Mouse (Mus musculus) midbrain, embryonic 14.5 days (tissue): Measurements from ENCODE around the gene Rbm20. TPM values are rescaled to one million over a fixed set of nuclear protein-coding genes. Genes with fewer than 3 reads are reported as not detected.
A peak's percentile ranks its signal among the peaks of the same experiment; 100 is the strongest.

Source experiments
- ATAC-seq: fragments of 200-750 bp; cut with Nextera tagmentation; 2 replicates; pipeline ENCODE4 v1.8.0; 2017; ENCODE audit warnings: moderate number of reproducible peaks, moderate library complexity; ENCODE audit not compliant: low FRiP score, low TSS enrichment
- DNase-seq: peaks from one replicate; pipeline ENCODE4 v3.0.0-alpha.2; 2015
- H3K27ac ChIP-seq: fragments of 300-500 bp; sonication (generic); replicated peaks from 2 replicates; pipeline ENCODE4 v1.5.1; 2014; ENCODE audit warnings: mild to moderate bottlenecking, low read depth, low read length, moderate library complexity
- H3K27me3 ChIP-seq: fragments of 300-500 bp; sonication (generic); 2 replicates; pipeline ENCODE4 v1.6.1; 2014; ENCODE audit warnings: low read length, control low read depth, mixed read lengths; ENCODE audit not compliant: control insufficient read depth, insufficient read depth
- H3K36me3 ChIP-seq: fragments of 300-500 bp; sonication (generic); 2 replicates; pipeline ENCODE4 v1.6.1; 2014; ENCODE audit warnings: low read length, control low read depth; ENCODE audit not compliant: control insufficient read depth, insufficient read depth
- H3K4me1 ChIP-seq: fragments of 300-500 bp; sonication (generic); 2 replicates; pipeline ENCODE4 v1.6.1; 2014; ENCODE audit warnings: mild to moderate bottlenecking, antibody characterized with exemption, low read length, control low read depth; ENCODE audit not compliant: control insufficient read depth, insufficient read depth
- H3K4me2 ChIP-seq: fragments of 300-500 bp; sonication (generic); 2 replicates; pipeline ENCODE4 v1.6.1; 2014; ENCODE audit warnings: mild to moderate bottlenecking, low read length, moderate library complexity
- H3K4me3 ChIP-seq: fragments of 300-500 bp; sonication (generic); replicated peaks from 2 replicates; pipeline ENCODE4 v1.5.1; 2014; ENCODE audit warnings: low read depth, low read length
- H3K9ac ChIP-seq: fragments of 300-500 bp; sonication (generic); replicated peaks from 2 replicates; pipeline ENCODE4 v1.6.1; 2014; ENCODE audit warnings: mild to moderate bottlenecking, low read length, moderate library complexity
- H3K9me3 ChIP-seq: fragments of 300-500 bp; sonication (generic); 2 replicates; pipeline ENCODE4 v1.6.1; 2016; ENCODE audit warnings: low read length, control low read depth, mixed read lengths; ENCODE audit not compliant: control insufficient read depth
- WGBS: fragments of 180-500 bp; shearing (Covaris S2); extraction: QIAGEN DNeasy Blood & Tissue Kit; methylation state at CpG from one replicate; pipeline ENCODE4 v1.1.7; 2014; 5-methylcytosine and 5-hydroxymethylcytosine counted together
- polyA plus RNA-seq: library from polyadenylated mRNA; unstranded; fragments of >200 nt; fragmentation: Nextera tagmentation; extraction: Ambion mirVana; gene quantifications from 2 replicates; pipeline ENCODE4 v1.2.1, GENCODE M21; 2014

The Rbm20 gene
- polyA plus RNA-seq, 1 experiment from 2014 or later, result 0.61 TPM

DNA sequence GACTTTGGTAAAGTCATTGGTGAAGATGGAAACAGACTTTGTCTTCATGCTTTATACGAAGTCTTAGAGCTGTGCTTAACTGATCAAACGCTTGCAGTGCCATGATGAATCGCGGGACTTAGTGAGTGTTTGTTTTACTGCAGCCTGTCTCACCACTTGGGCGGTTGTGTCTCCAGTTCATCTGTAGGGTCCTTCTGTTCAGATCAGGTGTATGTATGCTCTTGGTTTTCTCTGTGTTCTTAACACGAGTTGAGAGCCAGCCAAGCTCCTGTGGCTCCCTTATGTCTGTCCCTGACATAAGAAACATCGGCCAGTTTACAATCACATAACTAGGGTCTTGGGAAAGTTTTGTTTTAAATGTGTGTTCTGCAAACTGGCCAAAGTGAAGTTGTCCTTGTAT, 2.9 kb downstream of the Rbm20 start:
- no peak for DNase-seq
- H3K36me3 ChIP-seq, result no peaks in the 10 kb centered on the region
- ATAC-seq, result no peak
- H3K4me3 ChIP-seq, result no peak overlapping the region
- WGBS, result 86% methylated on average over 7 of the region's 7 CpGs
- H3K4me1 ChIP-seq, result peaks cover 5% of the 10 kb centered on the region; the same call in 1 of the 2 replicates
- H3K9me3 ChIP-seq, result no peaks in the 10 kb centered on the region
- no peak overlapping the region for H3K27ac ChIP-seq
- H3K27me3 ChIP-seq, result peaks cover 35% of the 10 kb centered on the region
- H3K9ac ChIP-seq, result no peak overlapping the region
- no peak overlapping the region for H3K4me2 ChIP-seq

DNA sequence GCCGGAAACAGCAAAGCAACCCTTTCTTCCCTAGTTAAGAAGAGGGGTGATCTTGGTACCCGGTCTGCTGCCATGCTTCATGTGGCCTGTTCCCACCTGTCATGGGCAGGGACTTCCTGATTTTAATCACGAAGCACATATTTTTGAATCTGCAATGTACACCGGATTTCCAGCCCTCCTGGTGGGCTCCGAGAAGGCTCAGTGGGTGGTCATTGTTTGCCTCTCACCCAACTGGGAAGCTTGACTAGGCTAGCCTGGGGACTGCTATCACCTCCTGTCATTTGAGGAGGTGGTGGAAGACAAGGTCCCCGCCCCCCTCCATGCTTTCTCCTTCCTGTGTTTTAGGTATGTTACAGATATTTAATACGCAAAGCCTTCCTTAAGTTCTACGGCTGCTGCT, 5.3 kb downstream of the Rbm20 start:
- Histone ChIP-seq H3K4me2 (no peak overlapping the region), H3K27ac (no peak overlapping the region), H3K9ac (no peak overlapping the region), H3K9me3 (no peaks in the 10 kb centered on the region), H3K4me1 (peaks cover 2% of the 10 kb centered on the region; the same call in 1 of the 2 replicates), H3K4me3 (no peak overlapping the region), H3K36me3 (no peaks in the 10 kb centered on the region), H3K27me3 (peaks cover 14% of the 10 kb centered on the region)
- DNase-seq (no peak), ATAC-seq (no peak)
- 41% methylated on average over 8 of the region's 8 CpGs for WGBS

GRCm38 (mm10) chr19:53687592-53687991, 10.5 kb downstream of the Rbm20 start:
- Histone ChIP-seq H3K4me2 (no peak overlapping the region), H3K4me3 (no peak overlapping the region), H3K9ac (no peak overlapping the region), H3K4me1 (no peaks in the 10 kb centered on the region), H3K27me3 (no peaks in the 10 kb centered on the region), H3K9me3 (no peaks in the 10 kb centered on the region), H3K27ac (no peak overlapping the region), H3K36me3 (no peaks in the 10 kb centered on the region)
- 90% methylated on average over 5 of the region's 5 CpGs for WGBS
- ATAC-seq, result no peak
- DNase-seq, result no peak

GRCm38 (mm10) chr19:53690816-53691215, 13.7 kb downstream of the Rbm20 start:
- Histone ChIP-seq H3K4me1 (no peaks in the 10 kb centered on the region), H3K27me3 (no peaks in the 10 kb centered on the region), H3K4me2 (no peak overlapping the region), H3K27ac (no peak overlapping the region), H3K9me3 (no peaks in the 10 kb centered on the region), H3K4me3 (no peak overlapping the region), H3K9ac (no peak overlapping the region), H3K36me3 (no peaks in the 10 kb centered on the region)
- no peak for DNase-seq
- no peak for ATAC-seq
- WGBS, result 46% methylated on average over 10 of the region's 10 CpGs

GRCm38 (mm10) chr19:53694020-53694419, 16.9 kb downstream of the Rbm20 start:
- ATAC-seq (no peak), DNase-seq (no peak)
- Histone ChIP-seq H3K4me1 (peaks cover 10% of the 10 kb centered on the region), H3K9ac (no peak overlapping the region), H3K4me2 (no peak overlapping the region), H3K27ac (no peak overlapping the region), H3K36me3 (no peaks in the 10 kb centered on the region), H3K27me3 (no peaks in the 10 kb centered on the region), H3K9me3 (no peaks in the 10 kb centered on the region), H3K4me3 (no peak overlapping the region)
- 32% methylated on average over 1 of the region's 1 CpGs for WGBS

DNA sequence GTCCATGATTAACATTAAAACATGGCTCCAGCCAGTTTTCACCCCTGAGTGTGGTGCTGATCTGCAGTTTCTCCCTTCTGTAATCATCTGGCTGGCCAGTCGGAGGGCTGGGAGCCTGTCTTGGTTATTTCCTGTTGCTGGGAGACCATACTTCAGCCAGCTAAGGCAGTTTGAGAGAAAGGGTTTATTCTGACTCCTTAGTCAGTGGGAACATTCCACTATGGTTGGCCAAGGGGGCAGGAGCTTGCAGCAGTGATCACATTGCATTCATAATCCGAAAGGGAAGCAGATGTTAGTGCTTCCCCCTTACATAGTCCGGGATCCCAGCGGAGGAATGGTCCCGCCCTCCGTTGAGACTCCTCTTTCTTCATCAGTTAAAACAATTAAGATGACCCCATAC, 19.0 kb downstream of the Rbm20 start:
- Histone ChIP-seq H3K27ac (no peak overlapping the region), H3K9ac (no peak overlapping the region), H3K4me2 (no peak overlapping the region), H3K9me3 (no peaks in the 10 kb centered on the region), H3K4me3 (no peak overlapping the region), H3K36me3 (no peaks in the 10 kb centered on the region), H3K4me1 (peaks cover 14% of the 10 kb centered on the region), H3K27me3 (no peaks in the 10 kb centered on the region)
- ATAC-seq (no peak), DNase-seq (no peak)
- WGBS, result 60% methylated on average over 6 of the region's 6 CpGs

- no peak for ATAC-seq
- H3K27ac ChIP-seq, result no peak overlapping the region
- H3K4me2 ChIP-seq, result no peak overlapping the region
Observed at GRCm38 (mm10) chr19:53696655-53697054, 19.5 kb downstream of the Rbm20 start.

GRCm38 (mm10) chr19:53697376-53698126, 20.4 kb downstream of the Rbm20 start:
- Histone ChIP-seq H3K27me3 (no peaks in the 10 kb centered on the region), H3K27ac (no peak overlapping the region), H3K4me3 (no peak overlapping the region), H3K9me3 (no peaks in the 10 kb centered on the region), H3K36me3 (no peaks in the 10 kb centered on the region), H3K4me1 (peaks cover 14% of the 10 kb centered on the region), H3K4me2 (no peak overlapping the region), H3K9ac (no peak overlapping the region; the same call in 1 of the 2 replicates)
- no peak for ATAC-seq
- DNase-seq, result peak; percentile 47
- 27% methylated on average over 24 of the region's 24 CpGs for WGBS

More at GRCm38 (mm10) chr19:53696655-53697054, 19.5 kb downstream of the Rbm20 start:
- Histone ChIP-seq H3K27me3 (no peaks in the 10 kb centered on the region), H3K9me3 (no peaks in the 10 kb centered on the region), H3K36me3 (no peaks in the 10 kb centered on the region), H3K9ac (no peak overlapping the region), H3K4me3 (no peak overlapping the region), H3K4me1 (peaks cover 14% of the 10 kb centered on the region)
- 89% methylated on average over 3 of the region's 3 CpGs for WGBS
- DNase-seq, result no peak

GRCm38 (mm10) chr19:53699671-53700070, 22.6 kb downstream of the Rbm20 start:
- ATAC-seq (no peak), DNase-seq (no peak)
- no peak overlapping the region for H3K9ac ChIP-seq

More at GRCm38 (mm10) chr19:53699671-53700070, 22.6 kb downstream of the Rbm20 start:
- Histone ChIP-seq H3K4me2 (no peak overlapping the region), H3K9me3 (no peaks in the 10 kb centered on the region), H3K27me3 (no peaks in the 10 kb centered on the region), H3K27ac (no peak overlapping the region), H3K4me3 (no peak overlapping the region), H3K36me3 (no peaks in the 10 kb centered on the region), H3K4me1 (peaks cover 14% of the 10 kb centered on the region)
- WGBS, result 20% methylated on average over 7 of the region's 7 CpGs
